Mouse (Mus musculus): ENCODE measurements around the gene Jagn1. TPM values are rescaled to one million over a fixed set of nuclear protein-coding genes. Genes with fewer than 3 reads are reported as not detected.

Gene Jagn1
- polyA plus RNA-seq, 1 experiment from 2014 or later: 120 TPM

DNA sequence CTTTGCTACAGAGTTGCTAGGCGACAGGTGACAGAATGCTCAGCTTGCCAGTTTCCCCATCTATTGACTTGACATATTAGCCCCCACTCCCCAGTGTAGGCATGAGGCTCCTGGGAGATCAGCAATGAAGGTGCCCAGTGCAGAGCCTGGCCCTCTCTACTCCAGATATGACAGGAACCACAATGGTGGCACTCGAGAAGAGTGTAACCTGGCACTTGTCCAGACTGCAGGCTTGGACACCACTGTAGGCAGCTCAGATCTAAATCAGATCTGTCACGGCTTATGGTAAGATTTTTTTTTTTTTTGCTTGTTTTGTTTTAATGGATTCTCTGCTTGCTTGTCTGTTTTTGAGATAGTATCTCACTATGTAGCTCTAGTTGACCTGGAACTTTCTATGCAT is 8.7 kb upstream of the Jagn1 start:
- in situ Hi-C loops (cut with MboI; ENCODE audit: low pct_unique_long_range_greater_than_20kb): no loop called here
- TF ChIP-seq CTCF (IDR thresholded peaks at IDR 0.05): no peak

DNA sequence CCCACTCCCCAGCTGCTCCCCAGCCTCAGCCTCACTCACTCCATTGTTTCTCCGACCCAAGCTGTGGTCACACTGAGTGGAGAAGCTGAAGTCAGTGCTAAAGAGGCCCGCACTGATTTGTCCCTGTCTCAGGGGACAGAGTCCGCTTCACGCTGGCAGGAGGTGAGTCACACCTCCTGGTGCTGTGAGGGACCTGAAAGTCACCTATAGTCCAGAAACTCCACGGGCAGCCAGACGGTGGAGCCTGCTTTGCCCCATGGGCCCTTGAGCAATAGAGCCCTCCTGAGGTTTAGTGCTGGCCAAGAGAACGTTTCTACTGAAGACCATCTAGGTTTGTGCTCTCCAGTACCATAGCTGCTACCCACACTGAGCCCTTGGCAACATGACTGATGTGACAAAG is 7.7 kb upstream of the Jagn1 start:
- CTCF ChIA-PET: no interaction called here
- DNase-seq (ENCODE audit: low read depth, low spot score): no peak
- POLR2A ChIA-PET: no interaction called here

More for the DNA sequence above, 8.7 kb upstream of the Jagn1 start:
- ChIA-PET POLR2A (no interaction called here), CTCF (no interaction called here)
- no peaks in the 10 kb centered on the region for H3K27me3 ChIP-seq
- DNase-seq (ENCODE audit: low read depth, low spot score) (no peak), ATAC-seq (no peak)

DNA sequence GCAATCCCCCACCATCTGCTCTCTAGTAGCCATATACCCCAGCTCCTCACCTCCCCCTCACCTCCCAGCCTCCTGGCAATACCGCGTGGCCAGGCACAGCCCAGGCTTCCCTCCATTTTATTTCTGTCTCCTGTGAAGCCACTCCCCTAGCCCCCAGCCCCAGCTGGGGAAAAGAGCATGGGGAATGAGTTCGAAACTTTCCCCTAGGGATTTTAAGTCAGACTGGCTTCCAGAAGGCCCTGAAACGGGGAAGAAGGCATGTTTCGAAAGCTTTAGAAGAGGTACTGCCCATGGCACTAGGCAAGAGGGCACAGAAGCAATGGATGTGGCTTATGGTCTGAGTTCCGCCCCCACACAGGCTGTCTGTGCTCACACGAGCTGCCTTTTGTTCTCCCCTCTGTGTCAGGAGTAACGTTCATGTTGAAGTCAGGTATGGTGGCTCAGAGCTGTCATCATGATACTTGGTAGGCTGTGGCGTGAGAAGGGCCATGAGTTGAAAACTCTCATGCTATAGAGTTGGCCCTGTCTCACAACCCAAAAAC is 6.6 kb upstream of the Jagn1 start, which contains the start of gene Cidec:
Gene Cidec (minus strand): TSS at position 97 of the 542 bp plus-strand sequence.
- in situ Hi-C loops (cut with MboI; ENCODE audit: low pct_unique_long_range_greater_than_20kb): no loop called here
- no peak for ATAC-seq
- ChIA-PET POLR2A (interaction anchor here (0.5 kb wide), 1 partner anchor 127 kb away, joined by 3 read pairs; no protein-coding TSS in a partner anchor), CTCF (no interaction called here)
- H3K27me3 ChIP-seq: no peaks in the 10 kb centered on the region
- DNase-seq (ENCODE audit: low read depth, low spot score): no peak
- no peak for TF ChIP-seq CTCF (IDR thresholded peaks at IDR 0.05)

More for the DNA sequence above, 7.7 kb upstream of the Jagn1 start:
- in situ Hi-C loops (cut with MboI; ENCODE audit: low pct_unique_long_range_greater_than_20kb): no loop called here
- ATAC-seq: no peak
- H3K27me3 ChIP-seq: no peaks in the 10 kb centered on the region
- no peak for TF ChIP-seq CTCF (IDR thresholded peaks at IDR 0.05)

DNA sequence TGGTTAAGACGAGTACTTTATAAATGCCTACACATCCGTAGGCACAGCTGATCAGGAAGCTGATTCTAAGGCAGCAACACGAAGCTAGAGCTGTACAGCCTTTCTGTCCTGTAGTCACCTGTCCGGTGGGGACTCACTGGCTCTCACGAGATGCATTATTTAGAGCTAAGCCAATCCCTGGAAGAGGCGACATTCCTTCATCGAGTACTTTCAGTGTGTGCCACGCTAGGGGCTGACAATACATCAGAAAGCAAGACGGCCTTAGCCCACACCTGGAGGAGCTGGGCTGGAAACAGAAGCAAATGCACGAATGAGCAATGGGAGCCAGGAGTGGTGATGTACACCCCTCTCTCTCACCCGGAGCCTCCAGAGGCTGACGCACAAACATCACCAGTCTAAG is 5.2 kb upstream of the Jagn1 start:
- in situ Hi-C loops (cut with MboI; ENCODE audit: low pct_unique_long_range_greater_than_20kb): no loop called here
- ATAC-seq (no peak), DNase-seq (ENCODE audit: low read depth, low spot score) (no peak)
- no peak for TF ChIP-seq CTCF (IDR thresholded peaks at IDR 0.05)
- ChIA-PET POLR2A (no interaction called here), CTCF (interaction anchor here (1.6 kb wide), 1 partner anchor 18 kb away, joined by 3 read pairs; the partner anchor contains the start of gene Rpusd3)
- H3K27me3 ChIP-seq: no peaks in the 10 kb centered on the region

DNA sequence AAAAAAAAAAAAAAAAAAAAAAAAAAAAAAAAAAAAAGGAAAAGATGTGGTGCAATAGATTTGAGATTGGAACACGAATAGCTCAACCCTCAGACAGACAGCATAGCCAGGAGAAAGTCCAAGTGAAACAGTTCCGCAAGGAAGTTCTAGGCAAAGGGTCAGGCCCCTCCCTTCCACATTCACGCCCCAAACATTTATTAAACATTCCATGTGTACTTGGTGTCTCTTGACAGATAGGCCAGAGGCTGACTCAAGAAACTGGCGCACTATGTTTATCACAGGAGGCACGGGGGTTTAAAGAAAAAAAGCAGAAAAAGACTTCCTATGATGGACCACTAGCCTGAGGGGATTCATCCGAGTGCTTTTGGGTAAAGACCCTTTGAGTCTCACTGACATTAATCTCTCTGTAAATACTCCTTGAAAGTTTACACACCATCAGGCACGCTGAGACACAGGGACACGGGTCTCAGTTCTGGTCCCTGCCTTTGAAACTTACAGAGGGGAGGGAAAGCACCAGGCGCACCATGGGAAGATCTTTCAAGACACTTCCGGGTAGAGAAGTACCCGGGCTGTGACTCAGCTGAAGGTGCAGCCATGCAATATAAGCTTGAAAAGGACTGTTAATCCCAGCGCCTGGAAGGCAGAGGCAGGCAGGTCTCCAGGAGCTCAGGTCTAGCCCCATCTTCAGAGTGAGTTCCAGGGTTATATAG is 3.5 kb upstream of the Jagn1 start:
- no peak for TF ChIP-seq CTCF (IDR thresholded peaks at IDR 0.05)
- no peaks in the 10 kb centered on the region for H3K27me3 ChIP-seq
- POLR2A ChIA-PET: interaction anchor here (0.6 kb wide), 1 partner anchor 122 kb away, joined by 3 read pairs; no protein-coding TSS in a partner anchor
- DNase-seq (ENCODE audit: low read depth, low spot score) (no peak), ATAC-seq (no peak)
- in situ Hi-C loops (cut with MboI; ENCODE audit: low pct_unique_long_range_greater_than_20kb): no loop called here
- CTCF ChIA-PET: interaction anchor here (7.8 kb wide), 1 partner anchor 29 kb away, joined by 82 read pairs; the partner anchor contains the start of gene Il17rc

DNA sequence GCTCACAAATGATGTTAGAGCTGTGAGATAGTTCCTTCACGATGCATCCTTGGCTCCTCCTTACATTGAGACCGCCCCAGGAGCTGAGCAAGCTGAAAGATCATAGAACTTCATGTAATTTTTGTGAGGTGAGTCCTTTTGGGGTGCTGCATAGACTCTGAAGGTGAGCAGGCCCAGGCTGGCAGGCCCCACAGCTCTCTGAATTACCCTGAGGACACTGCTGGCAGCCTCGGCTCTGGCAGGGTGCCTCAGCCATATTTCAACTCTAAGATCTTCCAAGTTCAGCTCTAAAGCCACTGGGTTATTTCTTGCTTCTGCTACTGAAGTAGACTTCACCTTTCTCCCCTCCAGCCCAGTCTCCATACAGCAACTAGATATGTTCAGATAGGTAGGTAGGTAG is 1.7 kb upstream of the Jagn1 start:
- TF ChIP-seq CTCF (IDR thresholded peaks at IDR 0.05): no peak
- CTCF ChIA-PET: interaction anchor here (0.8 to 7.8 kb wide), 7 partner anchors 10 to 87 kb away, joined by 3 to 82 read pairs (median 4); partner anchors contain the start of gene Il17rc
- in situ Hi-C loops (cut with MboI; ENCODE audit: low pct_unique_long_range_greater_than_20kb): loop anchor here (5.0 kb wide), 2 partner anchors 42 to 87 kb away; partner anchors contain the start of gene Creld1
- DNase-seq (ENCODE audit: low read depth, low spot score): no peak
- POLR2A ChIA-PET: interaction anchor here (1.3 to 1.4 kb wide), 3 partner anchors 42 to 90 kb away, joined by 3 read pairs; partner anchors contain the start of genes Creld1, Emc3 and Fancd2
- no peaks in the 10 kb centered on the region for H3K27me3 ChIP-seq
- ATAC-seq: no peak

DNA sequence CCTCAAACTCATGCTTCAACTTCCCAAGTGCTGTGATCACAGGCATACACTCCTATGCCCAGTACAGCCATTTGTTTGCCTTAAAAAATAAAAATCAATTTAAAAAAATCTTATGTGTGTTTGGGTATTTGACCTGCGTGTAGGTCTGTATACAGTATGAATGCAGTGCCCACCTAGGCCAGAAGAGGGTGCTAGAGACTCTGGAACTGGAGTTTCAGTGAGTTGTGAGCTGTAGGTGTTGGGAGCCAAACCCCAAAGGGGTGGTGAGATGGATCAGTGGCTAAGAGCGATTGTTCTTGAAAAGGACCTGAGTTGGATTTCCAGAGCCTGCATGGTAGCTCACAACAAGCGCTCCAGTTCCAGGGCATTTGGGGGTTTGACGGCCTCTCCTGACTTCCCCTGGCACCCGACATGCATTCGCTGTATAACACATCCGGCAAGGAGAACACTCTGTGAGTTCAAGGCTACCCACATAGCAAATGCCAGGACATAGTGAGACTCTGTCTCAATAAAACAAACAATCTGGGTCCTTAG is 1.2 kb upstream of the Jagn1 start:
- TF ChIP-seq CTCF (IDR thresholded peaks at IDR 0.05): peak; percentile 88
- in situ Hi-C loops (cut with MboI; ENCODE audit: low pct_unique_long_range_greater_than_20kb): loop anchor here (5.0 kb wide), 2 partner anchors 41 to 86 kb away; partner anchors contain the start of gene Creld1
- no peak for DNase-seq (ENCODE audit: low read depth, low spot score)
- CTCF ChIA-PET: interaction anchor here (0.6 to 7.8 kb wide), 13 partner anchors 8 to 92 kb away, joined by 3 to 82 read pairs (median 3); partner anchors contain the start of gene Il17rc
- POLR2A ChIA-PET: interaction anchor here (1.3 to 1.4 kb wide), 3 partner anchors 42 to 90 kb away, joined by 3 read pairs; partner anchors contain the start of genes Creld1, Emc3 and Fancd2
- ATAC-seq: peak; percentile 38
- H3K27me3 ChIP-seq: no peaks in the 10 kb centered on the region

DNA sequence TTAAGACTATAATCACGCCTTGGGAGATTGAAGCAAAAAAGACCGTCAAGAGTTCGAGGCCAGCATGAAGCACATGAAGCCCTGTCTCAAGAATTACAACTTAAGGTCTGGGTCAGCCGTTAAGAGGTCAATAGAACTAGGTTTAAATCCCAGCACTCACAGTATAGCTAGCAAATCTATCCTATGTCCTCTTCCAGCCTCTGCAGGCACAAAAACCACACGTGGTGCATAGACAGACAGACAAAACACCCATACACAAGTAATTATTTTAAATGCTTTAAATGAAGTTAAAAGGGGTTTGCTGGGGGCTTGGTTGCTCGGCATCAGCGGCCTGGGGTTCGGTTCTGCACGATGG is 305 bp upstream of the Jagn1 start:
- DNase-seq (ENCODE audit: low read depth, low spot score): no peak
- H3K27me3 ChIP-seq: no peaks in the 10 kb centered on the region
- ChIA-PET CTCF (interaction anchor here (1.3 to 7.8 kb wide), 4 partner anchors 26 to 91 kb away, joined by 3 to 82 read pairs (median 4); partner anchors contain the start of gene Il17rc), POLR2A (interaction anchor here (1.4 to 1.9 kb wide), 2 partner anchors 28 to 84 kb away, joined by 3 to 10 read pairs; partner anchors contain the start of gene Il17rc)
- no peak for TF ChIP-seq CTCF (IDR thresholded peaks at IDR 0.05)
- in situ Hi-C loops (cut with MboI; ENCODE audit: low pct_unique_long_range_greater_than_20kb): loop anchor here (5.0 kb wide), 2 partner anchors 40 to 85 kb away; partner anchors contain the start of gene Creld1
- no peak for ATAC-seq

DNA sequence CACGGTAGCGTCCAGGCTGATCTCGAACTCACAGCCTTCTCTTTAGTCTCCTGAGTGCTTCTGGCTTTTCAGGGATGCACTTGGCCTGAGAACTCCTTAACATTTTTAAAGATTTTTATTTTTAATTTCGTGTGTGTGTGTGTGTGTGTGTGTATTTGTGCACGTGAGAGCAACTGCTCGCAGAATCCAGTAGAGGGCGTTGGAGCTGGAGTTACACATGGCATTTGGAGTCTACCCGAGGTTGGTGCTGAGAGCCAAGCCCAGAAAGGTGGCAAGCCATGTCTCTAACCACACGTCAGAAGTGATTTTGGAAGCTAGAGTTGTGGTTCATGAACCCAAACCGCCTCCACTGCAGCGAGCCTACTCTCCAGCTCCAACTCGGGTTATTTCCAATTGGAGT is 722 bp downstream of the Jagn1 start:
- ChIA-PET CTCF (interaction anchor here (7.8 kb wide), 1 partner anchor 25 kb away, joined by 82 read pairs; the partner anchor contains the start of gene Il17rc), POLR2A (interaction anchor here (1.5 to 1.9 kb wide), 2 partner anchors 27 to 33 kb away, joined by 4 to 10 read pairs; partner anchors contain the start of gene Il17rc)
- DNase-seq (ENCODE audit: low read depth, low spot score): no peak
- in situ Hi-C loops (cut with MboI; ENCODE audit: low pct_unique_long_range_greater_than_20kb): loop anchor here (5.0 kb wide), 2 partner anchors 39 to 84 kb away; partner anchors contain the start of gene Creld1
- no peak for ATAC-seq
- TF ChIP-seq CTCF (IDR thresholded peaks at IDR 0.05): peak; percentile 82
- H3K27me3 ChIP-seq: no peaks in the 10 kb centered on the region
